Mouse (Mus musculus) liver, postnatal 0 days (tissue): Measurements from ENCODE around the gene Adamts8. TPM values are rescaled to one million over a fixed set of nuclear protein-coding genes. Genes with fewer than 3 reads are reported as not detected.

Experiments
- ATAC-seq: fragments of 200-750 bp; cut with Nextera tagmentation; 2 replicates; pipeline ENCODE4 v1.8.0; 2017; ENCODE audit warnings: mild to moderate bottlenecking, moderate library complexity
- DNase-seq: peaks from one replicate; pipeline ENCODE4 v3.0.0-alpha.2; 2016
- H3K27ac ChIP-seq: fragments of 300-500 bp; sonication (generic); 2 replicates; pipeline ENCODE4 v1.5.1; 2014; ENCODE audit warnings: antibody characterized with exemption, moderate library complexity, mild to moderate bottlenecking, low read depth
- H3K27me3 ChIP-seq: fragments of 300-500 bp; sonication (generic); 2 replicates; pipeline ENCODE4 v1.6.1; 2014; ENCODE audit warnings: low read length, control low read depth, mixed read lengths; ENCODE audit not compliant: insufficient read depth
- H3K36me3 ChIP-seq: fragments of 300-500 bp; sonication (generic); replicated peaks from 2 replicates; pipeline ENCODE4 v1.6.1; 2014; ENCODE audit warnings: mild to moderate bottlenecking, control low read depth, low read length, moderate library complexity, mixed read lengths; ENCODE audit not compliant: insufficient read depth
- H3K4me1 ChIP-seq: fragments of 300-500 bp; sonication (generic); 2 replicates; pipeline ENCODE4 v1.6.1; 2014; ENCODE audit warnings: antibody characterized with exemption, mild to moderate bottlenecking, control low read depth; ENCODE audit not compliant: insufficient read depth
- H3K4me2 ChIP-seq: fragments of 300-500 bp; sonication (generic); 2 replicates; pipeline ENCODE4 v1.6.1; 2014; ENCODE audit warnings: low read depth, mild to moderate bottlenecking, low read length, moderate library complexity, mixed read lengths
- H3K4me3 ChIP-seq: fragments of 300-500 bp; sonication (generic); 2 replicates; pipeline ENCODE4 v1.5.1; 2014; ENCODE audit warnings: low read depth, low read length
- H3K9ac ChIP-seq: fragments of 300-500 bp; sonication (generic); replicated peaks from 2 replicates; pipeline ENCODE4 v1.6.1; 2014; ENCODE audit warnings: mild to moderate bottlenecking, moderate library complexity
- H3K9me3 ChIP-seq: fragments of 300-500 bp; sonication (generic); 2 replicates; pipeline ENCODE4 v1.6.1; 2016; ENCODE audit warnings: mild to moderate bottlenecking, control low read depth, low read length, mixed read lengths
- CTCF ChIP-seq: sonication (generic); IDR thresholded peaks from 2 replicates; pipeline ENCODE4 v1.5.1; 2016; ENCODE audit warnings: antibody characterized with exemption, low read depth
- EP300 ChIP-seq: IDR thresholded peaks from 2 replicates; pipeline ENCODE4 v1.6.1; 2016; ENCODE audit warnings: antibody characterized with exemption, low read depth, mild to moderate bottlenecking
- WGBS: fragments of 180-500 bp; shearing (Covaris S2); extraction: QIAGEN DNeasy Blood & Tissue Kit; methylation state at CpG from one replicate; pipeline ENCODE4 v1.1.7; 2014; ENCODE audit not compliant: insufficient replicate concordance; 5-methylcytosine and 5-hydroxymethylcytosine counted together
- polyA plus RNA-seq: library from polyadenylated mRNA; unstranded; fragments of >200 nt; fragmentation: Nextera tagmentation; extraction: Ambion mirVana; gene quantifications from 2 replicates; pipeline ENCODE4 v1.2.1, GENCODE M21; 2015

Gene Adamts8
- polyA plus RNA-seq, 1 experiment from 2014 or later, result 0.05 TPM

- Histone ChIP-seq H3K36me3 (no peaks in the 10 kb centered on the region), H3K9ac (no peak overlapping the region), H3K4me2 (no peak overlapping the region), H3K27me3 (no peaks in the 10 kb centered on the region), H3K4me1 (no peaks in the 10 kb centered on the region), H3K27ac (no peak overlapping the region), H3K4me3 (no peak overlapping the region), H3K9me3 (no peaks in the 10 kb centered on the region)
- TF ChIP-seq EP300, result no peak
- no peak for TF ChIP-seq CTCF
- ATAC-seq, result no peak
- 71% methylated on average over 4 of the region's 4 CpGs for WGBS
- no peak for DNase-seq
Measured at GRCm38 (mm10) chr9:30949971-30950370, 7.6 kb downstream of the Adamts8 start.

GRCm38 (mm10) chr9:30950592-30950991 lies 8.2 kb downstream of the Adamts8 start:
- Histone ChIP-seq H3K4me2 (no peak overlapping the region), H3K4me3 (no peak overlapping the region), H3K4me1 (no peaks in the 10 kb centered on the region), H3K36me3 (no peaks in the 10 kb centered on the region), H3K27me3 (no peaks in the 10 kb centered on the region), H3K9me3 (no peaks in the 10 kb centered on the region), H3K27ac (no peak overlapping the region), H3K9ac (no peak overlapping the region)
- TF ChIP-seq CTCF (no peak), EP300 (no peak)
- WGBS, result 71% methylated on average over 4 of the region's 4 CpGs
- no peak for ATAC-seq
- DNase-seq, result no peak

GRCm38 (mm10) chr9:30951461-30951860 lies 9.1 kb downstream of the Adamts8 start:
- ATAC-seq, result no peak
- Histone ChIP-seq H3K27ac (no peak overlapping the region), H3K4me1 (no peaks in the 10 kb centered on the region), H3K9me3 (no peaks in the 10 kb centered on the region), H3K36me3 (no peaks in the 10 kb centered on the region), H3K27me3 (no peaks in the 10 kb centered on the region), H3K4me2 (no peak overlapping the region), H3K4me3 (no peak overlapping the region), H3K9ac (no peak overlapping the region)
- 72% methylated on average over 5 of the region's 5 CpGs for WGBS
- no peak for TF ChIP-seq CTCF
- no peak for TF ChIP-seq EP300
- no peak for DNase-seq

GRCm38 (mm10) chr9:30953287-30953686 lies 10.9 kb downstream of the Adamts8 start:
- H3K27ac ChIP-seq, result no peak overlapping the region
- H3K36me3 ChIP-seq, result no peaks in the 10 kb centered on the region
- TF ChIP-seq EP300, result no peak
- TF ChIP-seq CTCF, result peak; percentile 64
- 44% methylated on average over 8 of the region's 8 CpGs for WGBS
- no peaks in the 10 kb centered on the region for H3K9me3 ChIP-seq
- H3K9ac ChIP-seq, result no peak overlapping the region
- H3K27me3 ChIP-seq, result no peaks in the 10 kb centered on the region
- no peaks in the 10 kb centered on the region for H3K4me1 ChIP-seq
- no peak overlapping the region for H3K4me2 ChIP-seq
- no peak overlapping the region for H3K4me3 ChIP-seq
- DNase-seq (peak; percentile 27), ATAC-seq (no peak)

DNA sequence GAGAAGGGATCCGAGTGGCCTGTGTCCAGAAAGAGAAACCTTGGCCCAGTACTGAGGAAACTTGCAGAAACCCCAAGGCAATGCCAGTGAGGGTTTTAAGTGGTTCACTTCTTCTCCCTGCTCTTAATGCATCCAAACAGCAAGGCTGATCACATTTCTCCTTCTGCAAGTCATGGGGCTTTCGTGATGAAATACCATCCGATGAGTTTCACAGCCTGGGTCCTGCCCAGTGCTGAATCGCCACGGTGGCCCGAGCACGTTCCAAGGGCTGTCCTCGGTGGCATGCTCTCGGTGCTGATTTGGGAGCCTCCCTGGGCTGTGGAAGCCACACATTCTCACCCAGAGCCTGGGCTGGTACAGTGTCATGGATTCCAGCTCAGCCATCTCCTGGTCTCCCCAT lies 12.9 kb downstream of the Adamts8 start:
- 66% methylated on average over 9 of the region's 9 CpGs for WGBS
- Histone ChIP-seq H3K36me3 (no peaks in the 10 kb centered on the region), H3K4me3 (no peak overlapping the region), H3K27me3 (no peaks in the 10 kb centered on the region), H3K27ac (no peak overlapping the region), H3K4me2 (no peak overlapping the region), H3K9ac (no peak overlapping the region), H3K4me1 (no peaks in the 10 kb centered on the region), H3K9me3 (no peaks in the 10 kb centered on the region)
- no peak for TF ChIP-seq EP300
- TF ChIP-seq CTCF, result no peak
- DNase-seq (no peak), ATAC-seq (no peak)

- Histone ChIP-seq H3K4me1 (no peaks in the 10 kb centered on the region), H3K36me3 (no peaks in the 10 kb centered on the region), H3K27me3 (no peaks in the 10 kb centered on the region), H3K4me3 (no peak overlapping the region), H3K4me2 (no peak overlapping the region), H3K9me3 (no peaks in the 10 kb centered on the region), H3K9ac (no peak overlapping the region), H3K27ac (no peak overlapping the region)
- ATAC-seq (no peak), DNase-seq (no peak)
- 82% methylated on average over 4 of the region's 4 CpGs for WGBS
- no peak for TF ChIP-seq CTCF
- TF ChIP-seq EP300, result no peak
Measured at GRCm38 (mm10) chr9:30963780-30964179, 21.4 kb downstream of the Adamts8 start.

- ATAC-seq (no peak), DNase-seq (no peak)
- no peaks in the 10 kb centered on the region for H3K9me3 ChIP-seq
- no peak overlapping the region for H3K4me2 ChIP-seq
- H3K27ac ChIP-seq, result no peak overlapping the region
- TF ChIP-seq CTCF (no peak), EP300 (no peak)
- no peaks in the 10 kb centered on the region for H3K36me3 ChIP-seq
- WGBS, result 63% methylated on average over 10 of the region's 10 CpGs
- H3K27me3 ChIP-seq, result no peaks in the 10 kb centered on the region
- H3K9ac ChIP-seq, result no peak overlapping the region
- no peak overlapping the region for H3K4me3 ChIP-seq
- no peaks in the 10 kb centered on the region for H3K4me1 ChIP-seq
Measured at GRCm38 (mm10) chr9:30964685-30965084, 22.3 kb downstream of the Adamts8 start.
